Mouse (Mus musculus): ENCODE measurements at regions not wholly inside any gene's neighbourhood (a gene's known extent, or its start where the extent isn't known, plus 50 kb on each side); places are given as distances from the start of the nearest gene placed in this dataset.
A peak's percentile ranks its signal among the peaks of the same experiment; 100 is the strongest.

DNA sequence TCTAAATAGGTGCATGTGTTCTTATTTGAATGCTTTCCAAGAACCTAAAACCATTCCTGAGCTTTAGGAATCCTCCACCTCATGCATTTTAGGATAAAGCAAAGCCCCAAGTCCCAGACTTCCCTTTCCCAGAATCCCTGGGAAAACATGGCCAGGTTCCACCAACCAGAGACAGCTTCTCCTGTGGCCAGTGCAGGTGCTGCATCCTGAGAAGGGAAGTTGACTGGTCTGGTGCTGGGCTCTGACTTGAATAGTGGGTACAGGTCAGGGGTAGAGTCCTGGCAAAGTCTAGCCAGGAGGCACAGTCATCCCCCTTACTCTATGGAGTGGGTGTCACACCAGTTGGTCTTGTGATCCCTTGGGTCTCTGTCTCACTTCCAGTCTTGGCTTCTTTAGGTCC lies 166.6 kb upstream of the Agap1 start:
- no peak for DNase-seq (ENCODE audit: low read depth, low spot score)

DNA sequence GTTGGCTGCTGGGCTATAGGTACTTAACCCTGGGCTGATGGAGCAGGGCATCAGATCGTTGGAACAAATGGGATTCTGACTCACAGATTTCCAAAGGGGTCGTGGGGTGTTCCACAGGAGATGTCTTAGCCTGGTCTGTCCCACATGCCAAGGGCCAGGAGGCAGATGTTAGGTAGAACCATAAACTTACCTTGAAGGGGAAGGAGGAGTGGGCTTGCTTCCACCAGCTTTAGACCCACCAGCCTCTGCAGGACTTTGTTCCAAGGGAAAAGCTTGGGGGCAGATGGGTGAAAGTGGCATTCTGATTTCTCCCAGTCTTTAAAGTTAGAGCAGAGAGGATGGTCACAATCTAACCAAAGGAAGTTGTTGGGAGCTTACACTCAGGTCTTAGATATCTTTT lies 165.7 kb upstream of the Agap1 start:
- no peak for DNase-seq (ENCODE audit: low read depth, low spot score)

DNA sequence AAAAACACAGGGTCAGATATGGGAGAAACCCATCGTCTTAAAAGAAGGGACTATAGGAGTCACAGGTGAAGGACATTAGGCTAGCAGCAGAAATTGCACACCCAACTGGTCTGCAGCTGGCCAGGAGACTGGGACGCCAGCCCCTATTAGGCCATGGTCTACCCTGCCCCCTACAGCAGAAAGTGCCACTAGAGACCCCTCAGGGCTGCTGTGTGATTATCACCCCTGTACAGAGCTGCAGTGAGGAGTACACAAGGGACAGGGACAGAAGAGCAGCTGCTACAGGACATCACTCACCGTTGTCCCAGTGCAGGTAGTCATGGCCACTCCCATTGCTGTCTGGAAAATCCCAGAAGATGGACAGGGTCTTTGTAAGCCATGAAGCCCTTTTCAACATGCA lies 157.9 kb upstream of the Agap1 start:
- no peak for DNase-seq (ENCODE audit: low read depth, low spot score)

DNA sequence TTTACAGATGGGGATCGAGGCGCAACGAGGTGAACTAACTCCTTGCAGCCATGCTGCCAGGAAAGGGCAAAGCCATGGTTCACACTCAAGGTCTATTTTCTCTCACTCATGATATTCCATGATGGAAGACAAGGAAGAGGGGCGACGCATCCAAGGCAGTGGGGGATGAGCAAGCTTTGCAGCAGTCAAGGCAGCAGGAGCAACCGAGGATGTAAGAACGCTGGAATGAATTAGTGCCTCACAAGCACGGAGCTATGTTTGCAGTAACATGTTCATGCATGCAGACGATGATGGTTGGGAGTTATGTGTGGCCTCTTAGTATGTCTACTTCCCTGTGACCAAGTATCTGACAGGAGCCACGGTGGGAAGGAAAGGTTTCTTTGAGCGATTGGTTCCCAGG lies 156.8 kb upstream of the Agap1 start:
- DNase-seq (ENCODE audit: low read depth, low spot score), result no peak

DNA sequence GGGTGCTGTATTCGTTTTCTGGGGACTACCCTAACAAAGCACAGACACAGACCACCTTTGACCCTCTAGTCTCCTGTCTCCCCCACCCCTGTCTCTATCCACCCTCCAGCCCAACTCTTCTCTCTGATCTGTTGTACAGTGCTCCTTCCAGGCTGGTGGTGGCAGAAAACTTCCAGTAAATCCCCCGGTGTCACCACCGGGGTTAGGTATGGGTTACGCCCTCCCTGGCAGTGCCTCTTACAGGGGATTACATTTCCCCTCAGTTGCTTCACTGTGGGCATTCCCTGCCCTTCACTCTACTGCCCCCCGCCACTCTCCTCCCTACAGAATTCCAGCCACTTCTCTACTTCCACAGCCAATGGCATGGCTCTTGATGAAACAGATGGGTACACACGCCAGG lies 153.5 kb upstream of the Agap1 start:
- DNase-seq (ENCODE audit: low read depth, low spot score), result no peak

DNA sequence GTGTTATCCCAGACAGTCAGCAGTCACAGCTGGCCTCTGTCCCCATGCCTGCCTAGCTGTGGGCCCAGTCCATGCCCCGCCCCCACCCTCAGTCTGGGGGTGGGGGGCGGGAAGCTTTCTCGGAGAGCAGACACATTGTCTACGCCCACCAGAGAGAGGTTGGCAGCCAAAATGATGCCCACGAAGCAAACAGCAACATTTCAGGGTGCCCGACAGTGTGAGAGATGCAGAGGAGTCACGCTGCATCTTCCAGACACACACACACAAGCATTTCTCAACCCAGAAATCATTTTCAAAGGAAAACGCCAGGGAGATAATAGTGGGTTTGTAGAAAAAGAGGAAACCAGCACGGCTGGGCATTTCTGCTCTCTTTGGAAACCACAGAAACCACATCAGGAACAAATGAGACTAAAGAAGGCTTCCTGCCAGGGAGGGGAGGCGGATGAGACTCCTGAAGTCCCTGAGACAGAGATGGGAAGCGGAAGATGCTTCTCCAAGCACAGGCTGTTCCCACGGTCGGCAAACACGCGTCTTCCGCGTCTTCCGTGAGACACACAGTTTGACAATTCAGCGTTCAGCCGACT lies 152.1 kb upstream of the Agap1 start:
- DNase-seq (ENCODE audit: low read depth, low spot score), result peak; percentile 12

DNA sequence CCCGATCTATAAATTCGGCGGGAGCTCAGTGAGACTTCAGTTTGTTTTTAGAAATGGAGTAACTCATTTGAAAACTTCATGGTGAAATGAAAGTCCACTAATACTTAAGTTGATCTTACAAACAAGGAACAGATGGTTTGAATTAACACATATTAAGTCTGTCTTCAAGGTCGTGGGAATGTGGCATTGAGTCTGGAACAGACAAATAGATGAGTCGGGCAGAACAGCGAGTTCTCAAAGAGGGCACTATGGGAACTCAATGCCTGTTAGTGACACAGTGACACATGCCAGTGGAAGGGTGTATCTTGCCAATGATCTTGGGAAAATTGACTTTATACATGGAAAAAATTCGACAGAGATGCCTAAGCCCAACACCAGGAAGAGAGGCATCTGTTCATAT lies 149.4 kb upstream of the Agap1 start:
- no peak for DNase-seq (ENCODE audit: low read depth, low spot score)

DNA sequence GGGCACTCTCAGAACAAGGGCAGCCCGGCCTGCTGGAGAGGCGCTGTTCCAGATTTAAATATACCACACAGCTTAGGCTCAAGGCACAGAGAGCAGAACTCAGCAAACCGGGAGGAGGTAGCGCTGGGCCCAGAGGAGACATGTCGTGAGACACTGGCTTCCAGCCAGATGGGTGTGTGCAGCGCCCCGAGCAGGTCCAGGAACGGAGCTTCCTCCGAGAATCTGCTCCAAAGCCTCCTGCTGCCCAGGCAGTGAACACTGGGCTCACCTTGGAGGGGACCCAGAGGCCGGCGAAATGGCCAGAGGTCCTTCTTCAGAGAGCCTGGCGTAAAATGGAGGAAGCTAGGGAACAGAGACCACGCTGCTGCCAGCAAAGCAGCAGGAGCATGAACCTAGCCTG lies 145.8 kb upstream of the Agap1 start:
- peak; percentile 12 for DNase-seq (ENCODE audit: low read depth, low spot score)

DNA sequence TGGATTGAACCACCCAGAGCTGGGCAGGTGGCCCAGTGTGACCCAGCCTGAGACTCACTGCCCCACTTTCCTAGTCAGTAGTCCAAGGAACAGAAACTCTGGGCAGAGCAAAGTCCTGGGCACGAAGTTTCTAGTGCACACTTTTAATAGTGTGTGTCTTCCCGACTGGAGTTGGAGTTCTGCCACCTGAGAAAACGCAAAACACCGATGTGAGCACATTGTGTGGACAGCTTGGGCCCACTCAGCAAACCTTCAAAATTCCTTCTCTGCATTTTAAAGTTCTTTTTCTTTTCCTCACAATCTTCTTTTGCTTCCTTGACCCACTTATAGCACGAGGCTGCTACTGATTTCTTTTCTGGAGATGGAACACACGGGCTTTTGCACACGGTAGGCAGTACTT lies 141.5 kb upstream of the Agap1 start:
- no peak for DNase-seq (ENCODE audit: low read depth, low spot score)

DNA sequence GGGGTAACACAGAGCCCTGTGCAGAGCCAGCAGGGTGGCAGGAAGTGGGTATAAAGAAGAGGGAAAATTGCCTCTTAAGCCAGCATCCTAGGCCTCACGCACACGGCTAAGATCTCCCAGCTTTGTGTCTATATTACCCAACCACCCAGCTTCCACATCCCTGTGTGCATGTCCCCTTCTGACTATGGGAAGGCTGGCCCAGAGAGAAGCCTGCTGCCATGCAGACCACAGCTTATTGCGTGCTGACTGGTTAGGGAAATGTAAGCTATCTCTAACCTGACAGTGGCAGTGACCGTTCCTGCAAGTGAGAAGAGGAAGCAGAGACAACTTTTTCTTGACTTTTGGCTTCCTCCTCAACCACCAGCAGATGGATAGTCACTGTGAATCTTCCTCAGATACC lies 136.7 kb upstream of the Agap1 start:
- DNase-seq (ENCODE audit: low read depth, low spot score), result no peak

DNA sequence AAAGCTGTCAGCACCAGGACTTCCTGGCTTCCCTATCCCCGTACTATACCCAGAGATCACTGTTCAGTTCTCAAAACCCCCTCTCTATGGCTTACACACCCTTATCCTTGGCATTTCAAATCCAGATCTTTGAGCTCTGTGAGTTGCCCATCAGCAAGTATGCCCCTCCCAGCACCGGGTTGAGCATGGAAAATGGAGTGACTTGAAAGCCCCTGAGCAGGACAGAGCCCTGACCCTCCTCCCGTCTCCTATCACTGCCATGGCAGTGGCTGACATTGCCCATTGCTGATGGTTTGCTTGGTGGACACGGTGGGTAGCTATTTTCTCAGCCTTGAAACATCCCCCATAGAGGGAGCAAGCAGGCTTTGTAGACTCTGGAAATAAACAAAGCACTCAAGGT lies 135.9 kb upstream of the Agap1 start:
- no peak for DNase-seq (ENCODE audit: low read depth, low spot score)

DNA sequence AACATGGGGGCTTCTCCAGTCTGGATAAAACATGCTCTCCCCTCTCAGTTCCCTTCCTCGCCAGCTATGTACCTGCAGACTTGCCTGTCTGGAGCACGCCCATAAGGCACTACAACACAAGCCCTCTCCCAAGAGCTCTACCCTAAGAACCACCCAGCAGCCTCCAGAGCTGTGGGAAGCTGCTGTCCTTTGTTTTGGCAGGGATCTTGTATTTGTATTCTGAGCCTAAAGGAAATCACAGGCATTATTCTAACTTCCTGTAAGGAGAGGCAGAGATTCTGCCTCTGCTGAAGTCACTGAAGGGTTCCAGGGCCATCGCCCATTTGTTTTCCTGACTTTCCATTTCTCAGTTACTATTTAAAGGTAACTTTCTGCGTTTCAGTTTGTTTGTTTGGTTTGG lies 132.0 kb upstream of the Agap1 start:
- DNase-seq (ENCODE audit: low read depth, low spot score), result no peak

DNA sequence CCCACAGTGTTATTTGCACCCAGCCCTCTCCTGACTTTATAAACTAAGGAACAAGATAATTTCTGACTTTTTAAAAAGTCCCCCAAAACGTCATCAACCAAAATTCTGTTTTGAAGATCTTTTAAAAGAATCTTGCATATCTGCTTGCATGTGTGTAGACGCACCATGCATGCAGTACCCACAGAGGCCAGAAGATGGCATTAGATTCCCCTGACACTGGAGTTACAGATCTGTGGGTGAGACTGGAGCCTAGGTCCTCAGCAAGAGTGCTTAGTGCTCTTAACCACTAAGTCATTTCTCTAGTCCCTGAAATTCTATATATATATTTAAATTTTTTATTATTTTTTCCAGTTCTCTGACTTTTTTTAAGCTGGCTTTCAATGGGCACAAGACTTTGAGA lies 131.5 kb upstream of the Agap1 start:
- DNase-seq (ENCODE audit: low read depth, low spot score), result peak; percentile 75

DNA sequence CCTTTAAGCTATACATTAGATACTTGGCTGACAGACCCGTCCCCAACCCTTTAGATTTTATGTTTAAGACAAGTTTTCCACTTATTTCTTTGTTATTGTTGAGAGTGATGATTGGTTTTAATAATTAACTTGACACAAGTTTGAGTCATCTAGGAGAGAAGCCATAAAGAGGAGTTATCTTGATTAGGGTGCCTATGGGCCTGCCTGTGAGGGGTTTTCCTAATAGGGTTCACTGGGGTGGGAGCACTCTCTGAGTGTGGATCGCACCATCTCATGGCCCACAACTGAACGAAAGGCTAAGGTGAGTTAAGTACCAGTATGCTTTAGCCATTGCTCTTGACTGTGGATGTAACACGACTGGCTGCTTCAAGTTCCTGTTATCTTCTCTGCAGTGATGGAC lies 123.3 kb upstream of the Agap1 start:
- no peak for DNase-seq (ENCODE audit: low read depth, low spot score)

DNA sequence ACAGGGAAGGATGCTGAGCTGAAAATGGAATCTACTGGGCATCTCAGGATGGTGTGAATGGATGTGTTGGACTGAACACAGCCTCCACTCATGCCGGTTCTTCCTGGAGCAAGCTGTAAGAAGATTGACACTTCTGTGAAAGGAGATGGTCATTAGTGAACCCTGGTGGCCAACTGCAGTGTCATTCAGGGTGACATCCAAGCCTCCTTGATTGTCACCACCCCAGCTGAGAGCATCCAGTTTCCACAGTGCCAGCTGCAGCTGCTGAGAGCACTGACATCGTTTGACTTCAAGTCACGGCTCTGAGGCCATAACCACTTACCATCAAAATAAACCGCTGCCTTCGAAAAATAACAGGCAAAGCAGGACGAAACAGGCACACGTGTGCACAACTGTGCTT lies 121.9 kb upstream of the Agap1 start:
- no peak for DNase-seq (ENCODE audit: low read depth, low spot score)

DNA sequence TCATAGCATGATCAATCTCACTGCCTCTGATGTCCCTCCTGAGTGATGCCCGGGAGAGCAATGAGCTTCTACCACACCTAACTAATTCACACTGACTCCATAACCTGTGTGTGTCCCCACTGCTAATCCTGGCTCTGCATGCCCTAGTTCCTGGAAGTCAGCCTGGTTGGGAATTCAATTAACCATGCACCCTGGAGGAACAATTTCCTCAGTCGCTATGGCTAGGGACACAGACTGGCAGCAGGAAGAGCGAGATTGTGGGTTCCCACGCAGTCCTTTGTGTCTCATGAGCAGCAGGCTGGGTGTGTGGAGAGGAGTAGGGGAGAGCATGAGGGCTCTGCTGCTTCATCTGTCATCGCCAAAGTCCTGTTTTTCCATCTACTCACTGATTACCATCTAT lies 116.7 kb upstream of the Agap1 start:
- DNase-seq (ENCODE audit: low read depth, low spot score), result no peak

DNA sequence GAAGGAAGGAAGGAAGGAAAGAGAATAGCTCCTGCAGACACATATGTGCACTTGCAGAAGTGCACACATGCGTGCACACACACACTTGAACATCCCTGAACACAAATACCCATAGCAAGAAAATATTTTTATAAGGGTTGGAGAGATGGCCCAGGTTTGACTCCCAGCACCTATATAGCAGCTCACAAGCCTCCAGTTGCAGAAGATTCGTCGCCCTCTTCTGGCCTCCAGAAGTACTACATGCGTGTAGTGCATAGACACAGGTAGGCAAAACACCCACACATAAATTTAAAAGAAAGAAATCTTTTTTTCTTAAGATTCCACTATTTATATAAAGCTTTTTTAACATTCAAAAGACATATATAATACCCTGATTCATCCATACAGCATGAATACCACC lies 111.8 kb upstream of the Agap1 start:
- DNase-seq (ENCODE audit: low read depth, low spot score), result peak; percentile 65

DNA sequence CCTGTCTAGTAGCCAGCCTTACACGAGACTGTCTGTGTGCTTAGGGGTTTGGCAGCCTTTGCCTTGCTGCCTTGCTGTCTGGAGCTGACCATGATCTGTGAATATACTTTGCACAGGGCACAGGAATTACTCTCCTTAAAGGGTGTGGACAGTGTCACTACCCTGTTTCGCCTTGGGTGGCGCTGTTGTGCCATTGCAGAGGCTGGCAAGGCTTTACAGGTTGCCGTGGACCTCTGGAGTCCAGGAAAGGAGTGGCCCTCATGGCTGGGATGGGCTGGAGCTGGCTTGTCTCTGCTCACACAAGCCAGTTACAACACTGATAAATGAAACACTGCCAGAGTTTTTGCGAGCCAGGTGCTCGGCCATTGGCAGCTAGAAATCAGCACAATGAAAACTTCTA lies 110.1 kb upstream of the Agap1 start:
- DNase-seq (ENCODE audit: low read depth, low spot score), result peak; percentile 79

DNA sequence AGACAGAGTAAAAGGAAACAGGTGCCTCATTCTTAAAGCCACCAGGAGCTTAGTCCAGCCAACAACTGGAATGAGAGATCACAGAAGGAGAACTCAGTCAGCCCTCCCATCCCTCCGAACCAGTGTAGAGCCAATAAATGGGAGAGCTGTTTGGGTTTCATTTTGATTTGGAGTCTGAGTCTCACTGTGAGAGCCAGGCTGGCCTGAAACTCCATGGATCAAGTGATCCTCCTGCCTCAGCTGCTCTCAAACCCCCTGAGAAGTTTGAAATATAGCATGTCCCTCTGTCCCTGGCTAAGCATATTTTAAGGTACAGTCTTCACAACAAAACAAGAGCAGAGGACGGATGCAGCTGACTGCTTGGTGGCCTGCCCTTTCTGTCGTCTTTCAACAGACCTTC lies 107.3 kb upstream of the Agap1 start:
- no peak for DNase-seq (ENCODE audit: low read depth, low spot score)

DNA sequence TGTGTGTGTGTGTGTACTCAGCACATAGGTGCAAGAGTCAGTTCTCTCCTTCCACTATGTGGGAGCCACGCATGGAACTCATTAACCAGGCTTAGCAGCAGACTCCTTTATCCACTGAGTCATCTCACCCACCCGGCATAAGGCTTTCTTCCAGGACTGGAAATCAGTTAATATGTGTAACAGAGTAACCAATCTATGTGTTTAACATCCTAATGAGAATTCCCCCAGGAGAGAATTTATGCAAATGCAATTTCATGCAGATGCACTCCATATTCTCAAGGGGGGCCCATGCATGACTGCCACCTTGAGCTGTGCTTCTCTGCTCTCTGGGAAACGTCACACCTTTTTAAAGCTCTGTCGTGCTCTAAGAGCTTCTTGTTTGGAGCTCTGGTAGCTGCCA lies 101.7 kb upstream of the Agap1 start:
- DNase-seq (ENCODE audit: low read depth, low spot score), result no peak

DNA sequence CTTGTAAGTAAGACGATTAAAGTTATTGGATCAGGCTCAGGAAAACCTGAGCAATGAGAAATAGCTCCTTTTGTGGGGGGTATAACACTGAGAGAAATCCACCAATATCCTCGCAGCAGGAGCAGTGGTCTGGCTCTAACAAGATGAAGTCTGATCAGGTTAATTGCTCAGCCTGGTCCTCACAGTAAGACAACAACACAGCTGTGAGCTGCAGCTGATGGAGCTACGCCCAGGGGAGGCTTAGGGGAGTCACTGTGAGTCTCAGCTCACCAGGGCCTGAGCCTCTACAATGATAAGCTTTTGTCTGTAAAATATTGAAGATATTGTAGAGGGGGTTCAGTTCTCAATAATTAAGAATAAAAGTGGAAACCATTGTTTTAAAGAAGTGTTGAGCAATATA lies 95.3 kb upstream of the Agap1 start:
- DNase-seq (ENCODE audit: low read depth, low spot score), result no peak

DNA sequence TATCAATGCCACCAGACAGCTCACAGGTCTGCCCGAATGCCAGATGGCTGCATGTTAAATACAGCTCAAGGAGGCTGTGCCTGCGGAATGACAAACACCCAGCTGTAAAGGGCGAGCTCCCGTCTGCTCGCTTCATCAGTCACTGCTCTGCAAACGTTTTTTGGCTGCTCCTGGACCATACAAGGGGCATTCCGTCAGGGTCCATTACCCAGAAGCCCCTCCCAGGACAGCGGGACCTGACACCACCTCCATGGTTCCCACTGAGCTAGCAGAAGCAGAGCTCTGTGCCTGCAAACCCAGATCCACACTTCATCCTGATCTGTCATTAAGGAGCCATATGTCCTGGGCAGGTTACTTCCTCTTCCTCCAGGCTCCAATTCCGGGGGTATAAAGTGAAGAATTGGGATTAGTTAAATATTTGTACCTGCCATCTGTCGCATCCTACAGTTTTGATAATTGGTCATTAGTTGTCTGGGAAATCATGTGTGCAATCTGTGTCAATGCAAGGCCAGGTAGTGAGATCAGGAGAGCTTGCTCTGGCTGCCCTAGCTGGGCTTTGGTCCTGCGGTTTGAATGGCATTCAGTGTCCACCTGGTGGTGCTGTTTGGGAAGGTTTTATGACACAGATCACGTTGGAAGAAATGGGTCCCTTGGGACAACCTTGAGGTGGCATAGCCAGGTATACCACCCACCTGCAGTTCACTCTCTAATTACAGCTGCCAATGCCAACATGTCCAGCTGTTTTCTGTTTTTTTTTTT lies 89.9 kb upstream of the Agap1 start:
- peak; percentile 4 for DNase-seq (ENCODE audit: low read depth, low spot score)

DNA sequence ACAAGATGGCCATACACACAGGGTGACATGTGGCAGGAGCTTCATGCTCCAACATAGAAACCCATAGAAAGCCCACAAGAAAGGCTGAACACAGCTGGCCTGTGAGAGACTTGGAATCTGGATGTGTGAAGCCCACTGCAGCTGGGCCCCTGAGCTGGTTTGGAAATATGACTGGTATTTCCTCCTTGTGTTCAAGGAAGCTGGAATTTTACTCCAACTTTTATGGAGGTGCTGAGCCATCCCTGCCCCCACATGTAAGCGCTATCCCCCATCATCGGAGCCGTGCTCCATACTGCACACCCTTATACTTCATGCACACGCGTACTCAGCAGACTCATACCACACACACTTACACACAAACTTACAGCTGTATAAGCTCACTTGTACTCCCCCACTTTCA lies 87.7 kb upstream of the Agap1 start:
- no peak for DNase-seq (ENCODE audit: low read depth, low spot score)

DNA sequence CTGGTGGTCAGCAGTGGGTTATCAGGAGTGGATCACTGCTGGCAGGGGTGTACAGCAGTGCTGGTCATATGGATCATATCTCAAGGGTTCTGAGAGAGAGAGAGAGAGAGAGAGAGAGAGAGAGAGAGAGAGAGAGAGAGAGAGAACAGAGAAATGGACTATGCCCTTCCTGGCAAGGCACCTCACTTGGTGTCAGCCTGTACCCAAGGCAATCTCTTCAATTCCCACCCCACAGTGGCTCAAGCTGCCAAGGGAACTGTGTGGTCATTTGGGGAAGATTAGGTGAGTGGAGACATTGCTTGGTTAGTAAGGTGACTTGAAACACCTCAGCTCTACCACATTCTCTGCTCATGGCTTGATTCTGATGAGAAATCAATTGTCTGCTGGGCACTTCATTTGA lies 80.8 kb upstream of the Agap1 start:
- DNase-seq (ENCODE audit: low read depth, low spot score), result no peak

All from ZHBTc4 (cell line).